Mouse (Mus musculus): ENCODE results near the gene Prr30.

DNA sequence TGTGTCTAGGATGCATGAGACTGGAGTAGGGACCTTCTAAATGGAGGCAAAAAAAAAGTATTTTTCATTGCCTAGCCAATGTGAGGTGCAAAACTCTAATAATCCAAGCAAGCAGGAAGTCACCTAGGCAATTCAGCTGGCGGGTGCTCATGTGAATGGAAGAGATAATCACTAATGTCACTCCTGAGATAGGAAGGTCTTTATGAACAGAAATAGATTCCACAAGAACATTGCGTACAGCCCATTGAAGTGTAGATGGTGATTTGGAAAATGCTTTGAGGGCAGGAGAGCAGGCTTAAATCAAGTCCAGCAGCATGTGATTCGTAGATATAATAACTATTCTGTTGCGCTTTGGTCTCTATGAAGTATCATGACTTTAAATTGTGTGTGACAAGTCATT lies 27.9 kb downstream of the Prr30 start:
- TF ChIP-seq CTCF (IDR thresholded peaks at IDR 0.05; ENCODE audit: low read depth, low read length) = no peak
- TF ChIP-seq GATA1 (IDR thresholded peaks at IDR 0.05; ENCODE audit: borderline replicate concordance, low read length) = no peak
- TF ChIP-seq GATA2 (IDR thresholded peaks at IDR 0.05; ENCODE audit: borderline replicate concordance, low read depth, low read length) = no peak
